25 mouse cellular contexts compared by ENCODE assay signal in genomic region chr16:57346258-57346657, GRCm38 (mm10). TPM values are rescaled to one million over a fixed set of nuclear protein-coding genes. Genes with fewer than 3 reads are reported as not detected.
A peak's percentile ranks its signal among the peaks of the same experiment; 100 is the strongest.
DNase-seq lines count a peak whose midpoint lies in the region; ATAC-seq and TF ChIP-seq lines count a peak whose summit lies in the region.
"Had no signal": no experiment of that assay in that cellular context is flagged by ENCODE, and none has a peak within 500 bp of the region (broad histone marks: within the 10 kb centered on the region; RNA-seq: fewer than 3 reads in every experiment).

No protein-coding gene starts in this region.

- DNase-seq in gastrocnemius, adult 2 months, result no peak
- no peak for DNase-seq in gastrocnemius, postnatal 14 days
- DNase-seq in kidney, adult 8-10 months, result no peak
- DNase-seq in embryonic facial prominence, embryonic 10.5 days (ENCODE audit: low spot score), result no peak
- DNase-seq in limb, embryonic 10.5 days (ENCODE audit: low spot score), result no peak
- no peak for DNase-seq in thymus, postnatal 4 days
- DNase-seq: adrenal gland, adult 2 months; adrenal gland, postnatal 10 days; adrenal gland, postnatal 25 days; cerebellum, adult 11 months; cerebellum, adult 18-20 months; cerebellum, adult 8-10 months; cerebellum, adult 9-11 months; cerebellum, postnatal 14 days; cerebellum, postnatal 36 days; embryo, embryonic 11 days; forebrain, postnatal 0 days had no signal

- H3K36me3 ChIP-seq in kidney, embryonic 15.5 days, result no peaks in the 10 kb centered on the region
- no peaks in the 10 kb centered on the region for H3K36me3 ChIP-seq in embryonic facial prominence, embryonic 10.5 days (replicated peaks)
- no peaks in the 10 kb centered on the region for H3K36me3 ChIP-seq in limb, embryonic 10.5 days
- H3K36me3 ChIP-seq: embryonic facial prominence, embryonic 12.5 days; forebrain, embryonic 12.5 days; forebrain, embryonic 15.5 days had no signal

- peak overlapping the region; percentile 79 for H3K27ac ChIP-seq in gastrocnemius, adult 2 months
- H3K27ac ChIP-seq in kidney, embryonic 15.5 days, result no peak overlapping the region
- peak overlapping the region; percentile 59; the same call in 1 of the 2 replicates for H3K27ac ChIP-seq in embryonic facial prominence, embryonic 10.5 days (replicated peaks)
- peak overlapping the region; percentile 61 for H3K27ac ChIP-seq in limb, embryonic 10.5 days
- H3K27ac ChIP-seq: embryonic facial prominence, embryonic 12.5 days; forebrain, embryonic 12.5 days; forebrain, embryonic 15.5 days had no signal

- H3K27me3 ChIP-seq in kidney, embryonic 15.5 days, result no peaks in the 10 kb centered on the region
- H3K27me3 ChIP-seq in embryonic facial prominence, embryonic 10.5 days (replicated peaks; ENCODE audit: low read depth, poor library complexity, severe bottlenecking), result no peaks in the 10 kb centered on the region
- H3K27me3 ChIP-seq in limb, embryonic 10.5 days (ENCODE audit: low read depth, poor library complexity, severe bottlenecking), result no peaks in the 10 kb centered on the region
- H3K27me3 ChIP-seq: embryonic facial prominence, embryonic 12.5 days; forebrain, embryonic 12.5 days; forebrain, embryonic 15.5 days had no signal

- no peak overlapping the region for H3K4me2 ChIP-seq in kidney, embryonic 15.5 days
- H3K4me2 ChIP-seq: embryonic facial prominence, embryonic 12.5 days; forebrain, embryonic 12.5 days; forebrain, embryonic 15.5 days had no signal

- H3K9me3 ChIP-seq in kidney, embryonic 15.5 days (replicated peaks), result no peaks in the 10 kb centered on the region
- H3K9me3 ChIP-seq in embryonic facial prominence, embryonic 10.5 days, result no peaks in the 10 kb centered on the region
- no peaks in the 10 kb centered on the region for H3K9me3 ChIP-seq in limb, embryonic 10.5 days (replicated peaks)
- H3K9me3 ChIP-seq: embryonic facial prominence, embryonic 12.5 days; forebrain, embryonic 12.5 days; forebrain, embryonic 15.5 days had no signal

- H3K4me3 ChIP-seq in gastrocnemius, adult 2 months, result no peak overlapping the region
- H3K4me3 ChIP-seq in kidney, embryonic 15.5 days (replicated peaks), result no peak overlapping the region
- H3K4me3 ChIP-seq in embryonic facial prominence, embryonic 10.5 days, result no peak overlapping the region
- H3K4me3 ChIP-seq in limb, embryonic 10.5 days, result no peak overlapping the region
- H3K4me3 ChIP-seq: embryonic facial prominence, embryonic 12.5 days; forebrain, embryonic 12.5 days; forebrain, embryonic 15.5 days had no signal

- intact Hi-C loops in gastrocnemius, adult 2 months (cut with DNase I), result no loop called here
- intact Hi-C loops in gastrocnemius, postnatal 14 days (cut with DNase I; ENCODE audit: low total_unique reads), result no loop called here

- no peak for TF ChIP-seq CTCF in gastrocnemius, adult 2 months (IDR thresholded peaks at IDR 0.05)

- H3K4me1 ChIP-seq in kidney, embryonic 15.5 days, result peaks cover 6% of the 10 kb centered on the region
- peaks cover 10% of the 10 kb centered on the region for H3K4me1 ChIP-seq in embryonic facial prominence, embryonic 10.5 days
- peaks cover 22% of the 10 kb centered on the region for H3K4me1 ChIP-seq in limb, embryonic 10.5 days
- H3K4me1 ChIP-seq: embryonic facial prominence, embryonic 12.5 days; forebrain, embryonic 12.5 days; forebrain, embryonic 15.5 days had no signal

- ATAC-seq in kidney, embryonic 15.5 days (replicated peaks; ENCODE audit: low FRiP score), result peak; percentile 76
- no peak for ATAC-seq in monocyte, adult 5-6 weeks (replicated peaks; ENCODE audit: insufficient number of reproducible peaks, low FRiP score, low TSS enrichment, poor library complexity, severe bottlenecking)
- ATAC-seq: forebrain, embryonic 15.5 days; forebrain, postnatal 0 days had no signal

- 74% methylated on average over 3 of the region's 3 CpGs for WGBS in kidney, embryonic 15.5 days
- 74% methylated on average over 3 of the region's 3 CpGs for WGBS in embryonic facial prominence, embryonic 10.5 days
- 91% methylated on average over 3 of the region's 3 CpGs for WGBS in limb, embryonic 10.5 days

- no peak overlapping the region for H3K9ac ChIP-seq in kidney, embryonic 15.5 days
- H3K9ac ChIP-seq: embryonic facial prominence, embryonic 12.5 days; forebrain, embryonic 12.5 days; forebrain, embryonic 15.5 days; forebrain, postnatal 0 days had no signal

RNA-seq across cellular contexts. Expression of gene Filip1l, which starts 6.6 kb away (rescaled TPM):
- total RNA-seq in gastrocnemius, adult 2 months (2021), result 10 to 100 TPM; 37.5 to 67.0 TPM
- 10 to 100 TPM; 44.5 to 46.5 TPM for total RNA-seq in gastrocnemius, postnatal 14 days (2021)
- 24.2 and 24.8 TPM in 2 replicates for polyA plus RNA-seq in kidney, embryonic 15.5 days (2015; fragmentation: Nextera tagmentation; extraction: Ambion mirVana)
- polyA plus RNA-seq in embryonic facial prominence, embryonic 10.5 days (2016; fragmentation: Nextera tagmentation; extraction: Ambion mirVana), result 11.5 and 12.7 TPM in 2 replicates
- 10.7 and 14.4 TPM in 2 replicates for polyA plus RNA-seq in limb, embryonic 10.5 days (2016; fragmentation: Nextera tagmentation; extraction: Ambion mirVana)
- total RNA-seq in monocyte, adult 5-6 weeks (2017), result 186 to 207 TPM (median 200 TPM) in 3 replicates

RNA-seq across cellular contexts. Expression of gene Tmem30c, which starts 53.6 kb away (rescaled TPM):
- not detected for total RNA-seq in gastrocnemius, adult 2 months (2021)
- not detected for total RNA-seq in gastrocnemius, postnatal 14 days (2021)
- polyA plus RNA-seq in kidney, embryonic 15.5 days (2015; fragmentation: Nextera tagmentation; extraction: Ambion mirVana), result 0.06 and 0.10 TPM in 2 replicates
- polyA plus RNA-seq in embryonic facial prominence, embryonic 10.5 days (2016; fragmentation: Nextera tagmentation; extraction: Ambion mirVana), result 0.06 TPM in 1 of 2 replicates, not detected in the other
- polyA plus RNA-seq in limb, embryonic 10.5 days (2016; fragmentation: Nextera tagmentation; extraction: Ambion mirVana), result 0.10 and 0.19 TPM in 2 replicates
- total RNA-seq in monocyte, adult 5-6 weeks (2017), result 0.10 TPM in 1 of 3 replicates, not detected in the others
- total RNA-seq: adrenal gland, adult 2 months; adrenal gland, postnatal 10 days; adrenal gland, postnatal 25 days; common myeloid progenitor, adult 5-6 weeks had no signal
- polyA plus RNA-seq: adrenal gland, adult 2 months; C2C12; embryonic facial prominence, embryonic 14.5 days had no signal
